Mouse (Mus musculus): ENCODE results near the gene Smad3.

The Smad3 gene

GRCm38 (mm10) chr9:63666612-63667372, 91.0 kb downstream of the Smad3 start:
- no peak for DNase-seq (ENCODE audit: low read depth, low spot score)

- DNase-seq (ENCODE audit: low read depth, low spot score), result no peak
Observed at GRCm38 (mm10) chr9:63664792-63665646, 92.8 kb downstream of the Smad3 start.

GRCm38 (mm10) chr9:63664300-63664745, 93.5 kb downstream of the Smad3 start:
- no peak for DNase-seq (ENCODE audit: low read depth, low spot score)

GRCm38 (mm10) chr9:63663222-63663621, 94.6 kb downstream of the Smad3 start:
- DNase-seq (ENCODE audit: low read depth, low spot score), result no peak

- no peak for DNase-seq (ENCODE audit: low read depth, low spot score)
Observed at GRCm38 (mm10) chr9:63662759-63663158, 95.0 kb downstream of the Smad3 start.

- no peak for DNase-seq (ENCODE audit: low read depth, low spot score)
Observed at GRCm38 (mm10) chr9:63660691-63661090, 97.1 kb downstream of the Smad3 start.

- DNase-seq (ENCODE audit: low read depth, low spot score), result no peak
Observed at GRCm38 (mm10) chr9:63660061-63660460, 97.7 kb downstream of the Smad3 start.

- DNase-seq (ENCODE audit: low read depth, low spot score), result no peak
Observed at GRCm38 (mm10) chr9:63658970-63659371, 98.8 kb downstream of the Smad3 start.

GRCm38 (mm10) chr9:63658436-63658835, 99.4 kb downstream of the Smad3 start:
- no peak for DNase-seq (ENCODE audit: low read depth, low spot score)

- DNase-seq (ENCODE audit: low read depth, low spot score), result no peak
Observed at GRCm38 (mm10) chr9:63657167-63657566, 100.6 kb downstream of the Smad3 start.

GRCm38 (mm10) chr9:63655092-63655491, 102.7 kb downstream of the Smad3 start:
- no peak for DNase-seq (ENCODE audit: low read depth, low spot score)

GRCm38 (mm10) chr9:63654575-63654974, 103.2 kb downstream of the Smad3 start:
- no peak for DNase-seq (ENCODE audit: low read depth, low spot score)

- DNase-seq (ENCODE audit: low read depth, low spot score), result no peak
Observed at GRCm38 (mm10) chr9:63653666-63654065, 104.1 kb downstream of the Smad3 start.

GRCm38 (mm10) chr9:63651594-63651993, 106.2 kb downstream of the Smad3 start:
- DNase-seq (ENCODE audit: low read depth, low spot score), result no peak

- DNase-seq (ENCODE audit: low read depth, low spot score), result no peak
Observed at GRCm38 (mm10) chr9:63650905-63651304, 106.9 kb downstream of the Smad3 start.

- peak; percentile 11 for DNase-seq (ENCODE audit: low read depth, low spot score)
Observed at GRCm38 (mm10) chr9:63649841-63650545, 107.8 kb downstream of the Smad3 start.

- no peak for DNase-seq (ENCODE audit: low read depth, low spot score)
Observed at GRCm38 (mm10) chr9:63648520-63648918, 109.3 kb downstream of the Smad3 start.

GRCm38 (mm10) chr9:63647581-63648519, 109.9 kb downstream of the Smad3 start:
- no peak for DNase-seq (ENCODE audit: low read depth, low spot score)

- no peak for DNase-seq (ENCODE audit: low read depth, low spot score)
Observed at GRCm38 (mm10) chr9:63645084-63645483, 112.7 kb downstream of the Smad3 start.

- no peak for DNase-seq (ENCODE audit: low read depth, low spot score)
Observed at GRCm38 (mm10) chr9:63644011-63644410, 113.8 kb downstream of the Smad3 start.

Measured in WW6 (cell line).